Mouse (Mus musculus): ENCODE measurements around the gene Tesk1. TPM values are rescaled to one million over a fixed set of nuclear protein-coding genes. Genes with fewer than 3 reads are reported as not detected.

Gene Tesk1
- polyA plus RNA-seq, 1 experiment from 2014 or later: 7.7 TPM

- H3K9me3 ChIP-seq: no peaks in the 10 kb centered on the region; the same call in 1 of the 2 replicates
- no peak overlapping the region for H3K4me2 ChIP-seq
- H3K27ac ChIP-seq: no peak overlapping the region
- peaks cover 8% of the 10 kb centered on the region for H3K4me1 ChIP-seq
- no peaks in the 10 kb centered on the region for H3K27me3 ChIP-seq
- H3K9ac ChIP-seq: no peak overlapping the region
- no peak overlapping the region for H3K4me3 ChIP-seq
- no peaks in the 10 kb centered on the region for H3K36me3 ChIP-seq
- ATAC-seq (ENCODE audit: insufficient number of reproducible peaks, low FRiP score, low TSS enrichment, low read depth): no peak
- 92% methylated on average over 3 of the region's 3 CpGs for WGBS
Observed at GRCm38 (mm10) chr4:43489611-43490010, 47.9 kb downstream of the Tesk1 start.

DNA sequence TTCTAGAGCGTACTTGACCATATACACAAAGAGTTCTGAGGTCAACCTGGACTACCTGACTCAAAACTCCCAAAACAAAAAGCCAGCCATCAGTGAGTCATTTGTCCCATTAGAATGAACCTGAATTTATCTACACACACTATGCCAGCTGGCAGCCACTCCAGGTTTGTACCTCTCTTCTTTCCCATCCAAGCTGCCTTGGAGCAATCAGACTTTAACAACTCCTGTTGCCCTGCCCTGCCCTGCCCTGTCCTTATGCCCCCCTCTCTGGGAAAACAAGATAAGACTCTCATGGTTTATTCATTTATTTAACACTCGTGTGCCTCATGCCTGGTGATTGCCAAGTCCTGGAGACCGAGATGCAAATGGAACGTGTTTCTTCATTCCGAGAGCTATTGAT is 49.1 kb downstream of the Tesk1 start:
- Histone ChIP-seq H3K4me3 (no peak overlapping the region), H3K9ac (no peak overlapping the region), H3K27me3 (no peaks in the 10 kb centered on the region), H3K9me3 (no peaks in the 10 kb centered on the region; the same call in 1 of the 2 replicates), H3K27ac (no peak overlapping the region), H3K4me2 (no peak overlapping the region), H3K4me1 (peaks cover 15% of the 10 kb centered on the region), H3K36me3 (peaks cover 5% of the 10 kb centered on the region)
- 86% methylated on average over 5 of the region's 5 CpGs for whole genome bisulfite sequencing
- ATAC-seq (ENCODE audit: insufficient number of reproducible peaks, low FRiP score, low TSS enrichment, low read depth): no peak

DNA sequence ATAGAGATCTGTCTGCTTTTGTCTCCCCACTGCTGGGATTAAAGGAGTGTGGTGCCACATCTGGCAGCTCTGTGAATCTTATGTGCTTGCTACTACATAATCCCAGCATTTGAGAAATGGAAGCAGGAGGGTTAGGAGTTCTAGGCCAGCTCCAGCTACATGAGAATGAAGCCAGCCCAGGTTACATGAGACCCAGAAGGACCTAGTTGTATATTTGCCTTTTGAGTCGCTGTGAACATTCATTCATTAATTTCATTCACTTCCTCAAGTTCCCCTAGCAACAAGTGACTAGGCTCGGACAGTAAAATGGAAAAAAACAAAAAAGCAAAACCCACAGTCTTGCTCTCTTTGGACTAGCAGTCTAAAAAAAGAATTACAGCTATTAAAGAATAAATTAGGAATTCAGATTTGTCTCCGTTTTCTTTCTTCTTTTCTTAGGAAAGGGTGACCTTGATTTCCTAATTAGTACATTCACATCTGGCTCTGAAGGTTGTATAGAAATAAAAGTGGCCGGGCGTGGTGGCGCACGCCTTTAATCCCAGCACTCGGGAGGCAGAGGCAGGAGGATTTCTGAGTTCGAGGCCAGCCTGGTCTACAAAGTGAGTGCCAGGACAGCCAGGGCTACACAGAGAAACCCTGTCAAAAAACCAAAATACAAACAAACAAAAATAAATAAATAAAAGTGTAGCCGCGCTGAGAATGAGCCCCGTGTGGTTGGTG is 50.5 kb downstream of the Tesk1 start:
- Histone ChIP-seq H3K9ac (no peak overlapping the region), H3K4me2 (peak overlapping the region; percentile 37), H3K9me3 (no peaks in the 10 kb centered on the region; the same call in 1 of the 2 replicates), H3K4me1 (peaks cover 15% of the 10 kb centered on the region), H3K36me3 (peaks cover 16% of the 10 kb centered on the region), H3K27me3 (no peaks in the 10 kb centered on the region), H3K4me3 (peak overlapping the region; percentile 74), H3K27ac (peak overlapping the region; percentile 95)
- ATAC-seq (ENCODE audit: insufficient number of reproducible peaks, low FRiP score, low TSS enrichment, low read depth): no peak
- WGBS: 43% methylated on average over 12 of the region's 12 CpGs

GRCm38 (mm10) chr4:43492821-43493185 is 51.1 kb downstream of the Tesk1 start, which contains the start of gene Ccdc107:
Ccdc107 (plus strand) TSS chr4:43492900.
- H3K36me3 ChIP-seq: peaks cover 21% of the 10 kb centered on the region
- H3K27me3 ChIP-seq: no peaks in the 10 kb centered on the region
- no peaks in the 10 kb centered on the region; the same call in 1 of the 2 replicates for H3K9me3 ChIP-seq
- peaks cover 19% of the 10 kb centered on the region for H3K4me1 ChIP-seq
- 0% methylated on average over 25 of the region's 25 CpGs for WGBS
- peak within 1 kb of the TSS; percentile 73 for H3K9ac ChIP-seq
- H3K27ac ChIP-seq: peak within 1 kb of the TSS; percentile 95
- peak within 1 kb of the TSS; percentile 56 for H3K4me2 ChIP-seq
- ATAC-seq (ENCODE audit: insufficient number of reproducible peaks, low FRiP score, low TSS enrichment, low read depth): peak; percentile 97
- peak within 1 kb of the TSS; percentile 74 for H3K4me3 ChIP-seq

- Histone ChIP-seq H3K4me3 (peak overlapping the region; percentile 74), H3K9ac (peak overlapping the region; percentile 73), H3K9me3 (no peaks in the 10 kb centered on the region; the same call in 1 of the 2 replicates), H3K27me3 (no peaks in the 10 kb centered on the region), H3K4me1 (peaks cover 25% of the 10 kb centered on the region), H3K36me3 (peaks cover 21% of the 10 kb centered on the region), H3K4me2 (peak overlapping the region; percentile 56), H3K27ac (peak overlapping the region; percentile 95)
- 0% methylated on average over 47 of the region's 47 CpGs for WGBS
- peak; percentile 89 for ATAC-seq (ENCODE audit: insufficient number of reproducible peaks, low FRiP score, low TSS enrichment, low read depth)
Observed at GRCm38 (mm10) chr4:43493186-43493845, 51.6 kb downstream of the Tesk1 start.

- peak overlapping the region; percentile 74 for H3K4me3 ChIP-seq
- no peaks in the 10 kb centered on the region; the same call in 1 of the 2 replicates for H3K9me3 ChIP-seq
- WGBS: 3% methylated on average over 9 of the region's 9 CpGs
- H3K9ac ChIP-seq: peak overlapping the region; percentile 73
- no peak for ATAC-seq (ENCODE audit: insufficient number of reproducible peaks, low FRiP score, low TSS enrichment, low read depth)
- H3K27ac ChIP-seq: peak overlapping the region; percentile 95
- H3K36me3 ChIP-seq: peaks cover 21% of the 10 kb centered on the region
- no peaks in the 10 kb centered on the region for H3K27me3 ChIP-seq
- H3K4me1 ChIP-seq: peaks cover 30% of the 10 kb centered on the region
- peak overlapping the region; percentile 56 for H3K4me2 ChIP-seq
Observed at GRCm38 (mm10) chr4:43493846-43494240, 52.1 kb downstream of the Tesk1 start.

DNA sequence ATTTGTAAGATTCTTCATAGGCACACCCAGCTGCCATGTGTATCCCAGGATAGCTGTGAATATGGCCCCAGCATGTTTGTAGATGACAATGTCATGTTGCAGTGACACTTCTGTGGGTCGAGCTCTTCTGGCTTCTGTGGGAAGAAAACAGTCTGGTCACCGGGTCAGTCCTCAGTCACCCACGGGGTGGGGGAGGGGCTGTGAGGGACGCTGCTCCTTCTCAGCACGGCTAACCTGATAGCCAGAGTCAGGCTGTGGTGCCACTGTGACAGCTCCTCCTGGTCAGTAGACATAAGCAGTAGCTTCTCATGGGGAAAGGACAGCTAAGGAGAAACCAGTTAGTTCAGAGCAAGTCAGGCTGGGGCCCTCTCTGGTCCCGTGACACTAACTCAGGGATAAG is 54.8 kb downstream of the Tesk1 start:
- WGBS: 67% methylated on average over 6 of the region's 6 CpGs
- peaks cover 21% of the 10 kb centered on the region for H3K36me3 ChIP-seq
- H3K9me3 ChIP-seq: no peaks in the 10 kb centered on the region
- no peak overlapping the region for H3K4me3 ChIP-seq
- H3K4me2 ChIP-seq: no peak overlapping the region
- H3K4me1 ChIP-seq: peaks cover 43% of the 10 kb centered on the region
- ATAC-seq (ENCODE audit: insufficient number of reproducible peaks, low FRiP score, low TSS enrichment, low read depth): no peak
- H3K27me3 ChIP-seq: no peaks in the 10 kb centered on the region
- no peak overlapping the region for H3K9ac ChIP-seq
- no peak overlapping the region for H3K27ac ChIP-seq

DNA sequence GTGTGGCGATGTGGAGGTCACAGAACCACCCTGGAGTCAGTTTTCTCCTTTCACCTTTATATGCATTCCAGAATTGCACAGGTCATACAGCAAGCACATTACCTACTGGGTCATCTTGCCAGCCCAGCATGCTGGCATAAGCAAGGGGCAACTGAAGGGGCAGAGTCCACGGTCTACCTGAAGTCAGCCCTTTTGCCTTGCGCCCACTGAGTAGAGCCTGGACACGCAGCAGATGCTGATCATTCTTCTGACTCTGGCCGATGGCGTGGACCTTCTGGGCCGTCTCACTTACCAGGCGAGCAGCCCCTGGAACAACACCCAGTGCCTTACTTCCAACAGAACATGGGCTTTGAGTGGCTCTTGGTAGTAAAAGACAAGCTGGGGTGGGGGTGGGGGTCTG is 55.7 kb downstream of the Tesk1 start:
- no peak overlapping the region for H3K4me3 ChIP-seq
- H3K4me1 ChIP-seq: peaks cover 46% of the 10 kb centered on the region
- no peaks in the 10 kb centered on the region for H3K27me3 ChIP-seq
- ATAC-seq (ENCODE audit: insufficient number of reproducible peaks, low FRiP score, low TSS enrichment, low read depth): no peak
- H3K36me3 ChIP-seq: peaks cover 21% of the 10 kb centered on the region
- H3K9me3 ChIP-seq: no peaks in the 10 kb centered on the region
- H3K4me2 ChIP-seq: no peak overlapping the region; the same call in 1 of the 2 replicates
- 93% methylated on average over 8 of the region's 8 CpGs for WGBS
- H3K27ac ChIP-seq: no peak overlapping the region
- no peak overlapping the region for H3K9ac ChIP-seq

Other genes starting within 250 kb of the Tesk1 start
- 0.40 and 0.47 TPM in 2 replicates for gene Atp8b5, start 174.8 kb upstream of the Tesk1 start, polyA plus RNA-seq (2015; fragmentation: Nextera tagmentation; extraction: Ambion mirVana)
- gene Rusc2, start 60.0 kb upstream of the Tesk1 start, polyA plus RNA-seq (2015; fragmentation: Nextera tagmentation; extraction: Ambion mirVana): 13.9 and 18.0 TPM in 2 replicates
- gene Fam166b, start 12.8 kb upstream of the Tesk1 start, polyA plus RNA-seq (2015; fragmentation: Nextera tagmentation; extraction: Ambion mirVana): 0.15 and 0.17 TPM in 2 replicates
- 4.1 and 4.2 TPM in 2 replicates for gene Cd72, start 12.7 kb downstream of the Tesk1 start, polyA plus RNA-seq (2015; fragmentation: Nextera tagmentation; extraction: Ambion mirVana)
- not detected in 2 replicates for gene Sit1, start 41.8 kb downstream of the Tesk1 start, polyA plus RNA-seq (2015; fragmentation: Nextera tagmentation; extraction: Ambion mirVana)
- gene Ccdc107, start 51.0 kb downstream of the Tesk1 start, polyA plus RNA-seq (2015; fragmentation: Nextera tagmentation; extraction: Ambion mirVana): 78.9 and 81.9 TPM in 2 replicates
- gene Arhgef39, start 57.8 kb downstream of the Tesk1 start, polyA plus RNA-seq (2015; fragmentation: Nextera tagmentation; extraction: Ambion mirVana): 35.2 and 37.5 TPM in 2 replicates
- 4.1 and 6.8 TPM in 2 replicates for gene Car9, start 65.0 kb downstream of the Tesk1 start, polyA plus RNA-seq (2015; fragmentation: Nextera tagmentation; extraction: Ambion mirVana)
- 394 and 952 TPM in 2 replicates for gene Tpm2, start 81.8 kb downstream of the Tesk1 start, polyA plus RNA-seq (2015; fragmentation: Nextera tagmentation; extraction: Ambion mirVana)
- gene Creb3, start 120.4 kb downstream of the Tesk1 start, polyA plus RNA-seq (2015; fragmentation: Nextera tagmentation; extraction: Ambion mirVana): 87.9 and 96.8 TPM in 2 replicates
- 65.5 and 70.5 TPM in 2 replicates for gene Tln1, start 120.8 kb downstream of the Tesk1 start, polyA plus RNA-seq (2015; fragmentation: Nextera tagmentation; extraction: Ambion mirVana)
- gene Rgp1, start 136.8 kb downstream of the Tesk1 start, polyA plus RNA-seq (2015; fragmentation: Nextera tagmentation; extraction: Ambion mirVana): 27.6 and 31.7 TPM in 2 replicates
- 19.2 and 21.9 TPM in 2 replicates for gene Gba2, start 136.9 kb downstream of the Tesk1 start, polyA plus RNA-seq (2015; fragmentation: Nextera tagmentation; extraction: Ambion mirVana)
- gene Msmp, start 142.6 kb downstream of the Tesk1 start, polyA plus RNA-seq (2015; fragmentation: Nextera tagmentation; extraction: Ambion mirVana): 2.0 and 7.0 TPM in 2 replicates
- 16.8 and 22.2 TPM in 2 replicates for gene Npr2, start 190.0 kb downstream of the Tesk1 start, polyA plus RNA-seq (2015; fragmentation: Nextera tagmentation; extraction: Ambion mirVana)
- 0.36 and 0.47 TPM in 2 replicates for gene Spag8, start 211.7 kb downstream of the Tesk1 start, polyA plus RNA-seq (2015; fragmentation: Nextera tagmentation; extraction: Ambion mirVana)
- 75.3 and 81.9 TPM in 2 replicates for gene Hint2, start 214.5 kb downstream of the Tesk1 start, polyA plus RNA-seq (2015; fragmentation: Nextera tagmentation; extraction: Ambion mirVana)
- gene Tmem8b, start 227.0 kb downstream of the Tesk1 start, polyA plus RNA-seq (2015; fragmentation: Nextera tagmentation; extraction: Ambion mirVana): 4.2 and 5.3 TPM in 2 replicates
- 2.9 TPM in 2 replicates for gene Fam221b, start 227.2 kb downstream of the Tesk1 start, polyA plus RNA-seq (2015; fragmentation: Nextera tagmentation; extraction: Ambion mirVana)